Mouse (Mus musculus) embryonic fibroblast, embryonic 13.5 days (primary cell): Measurements from ENCODE around the gene Tigit. TPM values are rescaled to one million over a fixed set of nuclear protein-coding genes. Genes with fewer than 3 reads are reported as not detected.

ENCODE experiments used
- H3K27ac ChIP-seq: 2 replicates; pipeline ENCODE4 v1.5.1; 2012; ENCODE audit warnings: low read length, control low read depth, inconsistent platforms; ENCODE audit not compliant: insufficient read depth
- H3K4me1 ChIP-seq: 2 replicates; pipeline ENCODE4 v1.6.1; 2011; ENCODE audit warnings: low read length; ENCODE audit not compliant: control insufficient read depth, insufficient read depth
- H3K4me3 ChIP-seq: 2 replicates; pipeline ENCODE4 v1.5.1; 2011; ENCODE audit warnings: mild to moderate bottlenecking, control low read depth, low read length; ENCODE audit not compliant: insufficient read depth
- CTCF ChIP-seq: IDR thresholded peaks from 2 replicates; pipeline ENCODE4 v1.5.1; 2011; ENCODE audit warnings: mild to moderate bottlenecking, control low read depth, low read length, moderate library complexity, borderline replicate concordance; ENCODE audit not compliant: insufficient read depth
- POLR2A ChIP-seq: IDR thresholded peaks from 2 replicates; pipeline ENCODE4 v1.6.1; 2011; ENCODE audit warnings: low read depth, mild to moderate bottlenecking, control low read depth, low read length, moderate library complexity
- polyA plus RNA-seq: library from polyadenylated mRNA; stranded (reverse); fragments of >200 nt; gene quantifications from 2 replicates; pipeline ENCODE4 v1.2.4, GENCODE M21; 2011; ENCODE audit warnings: low read depth; ENCODE audit not compliant: missing spikeins, insufficient read length

Tigit gene
- polyA plus RNA-seq, 1 experiment: not detected

DNA sequence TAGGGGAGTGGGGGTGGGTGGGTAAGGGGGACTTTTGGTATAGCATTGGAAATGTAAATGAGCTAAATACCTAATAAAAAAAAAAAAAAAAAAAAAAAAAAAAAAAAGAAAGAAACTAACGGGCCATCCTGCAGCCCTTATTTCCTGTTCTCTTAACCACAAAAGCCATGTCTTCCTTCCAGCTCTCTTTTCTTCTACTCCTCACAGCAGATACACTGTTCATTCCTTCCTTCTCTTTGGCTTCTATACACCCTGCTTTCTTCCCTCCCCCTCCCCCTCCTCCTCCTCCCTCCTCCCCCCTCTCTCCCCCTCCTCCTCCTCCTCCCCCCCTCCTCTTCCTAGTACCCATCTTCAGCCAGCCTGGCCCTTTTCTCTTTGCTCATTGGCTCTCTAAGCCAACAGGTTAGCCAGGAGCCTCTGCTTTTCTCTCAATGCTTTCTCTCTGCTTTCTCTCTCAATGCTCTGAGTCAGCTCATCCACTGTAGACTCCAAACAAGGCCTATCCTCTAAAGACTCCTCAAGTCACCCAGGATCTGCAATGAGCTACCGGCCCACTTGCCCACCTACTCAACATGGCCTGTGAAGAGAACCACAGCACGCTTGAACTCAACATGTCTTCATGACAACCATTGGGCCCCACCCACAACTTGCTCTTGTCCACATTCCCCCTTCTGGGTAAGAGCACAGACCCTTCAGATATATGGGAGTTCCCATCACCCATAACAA, 13.4 kb downstream of the Tigit start:
- H3K27ac ChIP-seq: no peak overlapping the region
- TF ChIP-seq POLR2A (no peak), CTCF (no peak)

DNA sequence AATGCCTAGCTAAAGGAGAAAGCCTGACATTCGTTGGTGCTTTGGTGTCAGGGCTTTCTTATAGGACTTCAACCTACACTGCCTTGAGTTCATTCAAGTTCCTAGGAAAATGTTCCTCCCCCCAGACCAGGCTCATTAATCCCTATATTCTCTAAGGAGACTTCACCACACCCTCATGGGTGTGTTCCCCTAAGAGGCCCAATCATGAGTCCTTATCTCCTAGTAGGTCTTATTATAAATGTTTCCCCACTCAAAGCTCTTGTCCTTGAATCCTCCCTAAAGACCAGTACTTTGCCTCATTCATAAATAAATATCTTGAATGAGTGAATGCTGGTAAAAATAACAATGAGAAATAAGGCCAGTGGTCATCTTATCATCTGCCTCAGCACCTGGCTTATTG, 16.3 kb downstream of the Tigit start:
- H3K4me3 ChIP-seq: no peak overlapping the region
- H3K27ac ChIP-seq: no peak overlapping the region
- no peaks in the 10 kb centered on the region for H3K4me1 ChIP-seq
- TF ChIP-seq CTCF (no peak), POLR2A (no peak)

More for the DNA sequence above, 13.4 kb downstream of the Tigit start:
- H3K4me3 ChIP-seq: no peak overlapping the region
- no peaks in the 10 kb centered on the region for H3K4me1 ChIP-seq

DNA sequence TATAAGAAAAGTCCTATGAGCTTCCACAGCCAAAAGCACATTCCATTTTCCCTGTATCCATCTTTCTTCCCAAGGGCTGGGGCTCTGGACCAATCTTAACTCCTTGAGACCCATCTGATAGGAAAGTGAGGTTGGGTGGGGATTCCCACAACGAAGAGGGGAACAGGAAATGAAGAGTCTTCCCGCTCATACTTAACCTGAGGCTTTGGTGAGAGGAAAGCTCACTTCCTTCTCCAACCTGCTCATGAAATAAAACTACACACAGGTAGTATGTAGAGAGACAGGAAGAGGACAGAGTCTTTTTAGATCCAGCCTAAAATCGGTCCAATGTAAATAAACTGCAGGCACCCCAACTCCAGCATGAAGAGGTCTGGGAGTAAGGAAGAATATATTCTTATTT, 17.0 kb downstream of the Tigit start:
- no peak overlapping the region for H3K4me3 ChIP-seq
- no peak overlapping the region for H3K27ac ChIP-seq
- TF ChIP-seq CTCF: no peak
- TF ChIP-seq POLR2A: no peak
- no peaks in the 10 kb centered on the region for H3K4me1 ChIP-seq

DNA sequence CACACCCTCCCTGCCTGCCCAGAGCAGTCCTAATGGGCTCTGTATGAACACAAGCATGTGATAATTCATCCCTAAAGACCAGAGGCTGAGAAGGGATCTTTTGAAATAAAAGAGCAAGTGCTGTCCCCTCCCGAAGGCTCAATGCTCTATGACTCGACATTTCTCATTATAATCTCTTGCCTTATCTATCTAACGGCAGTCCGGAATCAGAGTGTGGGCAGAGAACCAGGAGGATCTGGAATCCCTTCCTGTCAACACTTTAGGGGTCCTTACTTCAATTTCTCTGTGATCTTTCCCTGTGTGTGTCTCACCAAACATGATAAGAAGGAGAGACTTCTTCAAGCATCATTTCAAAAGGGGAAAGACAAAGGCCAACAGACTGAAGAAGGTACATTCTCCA, 18.1 kb downstream of the Tigit start:
- TF ChIP-seq CTCF: no peak
- TF ChIP-seq POLR2A: no peak
- Histone ChIP-seq H3K4me3 (no peak overlapping the region), H3K4me1 (no peaks in the 10 kb centered on the region), H3K27ac (no peak overlapping the region)

DNA sequence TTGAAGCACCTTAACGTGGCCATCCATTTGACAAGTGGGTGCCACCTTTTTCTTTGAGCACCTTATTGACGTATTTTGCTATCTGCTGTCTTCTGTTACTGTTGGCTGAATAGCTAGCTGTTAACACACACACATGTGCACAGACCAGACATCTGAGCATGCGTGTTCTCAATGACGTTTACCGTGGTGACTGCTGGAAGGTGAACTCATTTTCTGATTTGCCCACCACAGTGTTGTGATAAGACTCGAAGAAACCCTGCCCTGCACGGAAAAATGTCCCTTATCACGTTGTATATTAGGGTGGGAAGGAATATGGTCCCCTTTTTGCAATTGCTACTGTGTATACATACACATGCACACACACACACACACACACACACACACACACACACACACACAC, 22.7 kb downstream of the Tigit start:
- TF ChIP-seq POLR2A (no peak), CTCF (no peak)
- H3K4me3 ChIP-seq: no peak overlapping the region

DNA sequence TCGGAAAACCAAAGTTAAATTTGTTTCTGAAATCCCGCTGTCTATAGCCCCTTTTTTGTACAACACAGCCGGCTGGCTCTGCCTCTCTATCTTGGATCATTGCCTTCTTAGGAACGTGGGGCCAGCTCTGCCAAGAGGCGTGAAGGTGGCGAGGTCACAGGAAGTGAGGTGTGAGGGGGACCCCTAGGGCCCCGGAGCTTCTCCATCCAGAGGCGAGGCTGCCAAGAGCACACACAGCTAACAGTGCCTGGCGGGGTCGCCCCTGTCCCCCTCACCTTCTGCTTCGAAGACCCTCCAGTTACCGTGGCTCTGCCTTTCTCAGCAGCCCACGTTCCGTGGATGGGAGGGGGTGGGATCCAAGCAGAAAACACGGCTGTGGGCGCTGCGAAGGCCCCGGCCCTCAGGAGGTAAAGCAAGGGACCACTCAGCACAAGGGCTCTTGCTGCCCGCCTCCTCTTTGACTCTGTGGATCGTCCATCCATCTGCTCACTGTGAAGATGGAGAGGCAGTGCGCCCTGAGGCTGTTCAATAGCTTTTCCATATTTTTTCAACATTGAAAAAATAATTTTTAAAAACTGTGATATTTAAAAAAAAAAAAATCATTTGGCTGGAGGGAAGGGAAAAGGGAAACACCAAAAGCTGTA, 25.4 kb downstream of the Tigit start:
- Histone ChIP-seq H3K27ac (no peak overlapping the region), H3K4me3 (no peak overlapping the region), H3K4me1 (no peaks in the 10 kb centered on the region)
- TF ChIP-seq POLR2A (no peak), CTCF (no peak)

More for the DNA sequence above, 22.7 kb downstream of the Tigit start:
- Histone ChIP-seq H3K4me1 (no peaks in the 10 kb centered on the region), H3K27ac (no peak overlapping the region)

DNA sequence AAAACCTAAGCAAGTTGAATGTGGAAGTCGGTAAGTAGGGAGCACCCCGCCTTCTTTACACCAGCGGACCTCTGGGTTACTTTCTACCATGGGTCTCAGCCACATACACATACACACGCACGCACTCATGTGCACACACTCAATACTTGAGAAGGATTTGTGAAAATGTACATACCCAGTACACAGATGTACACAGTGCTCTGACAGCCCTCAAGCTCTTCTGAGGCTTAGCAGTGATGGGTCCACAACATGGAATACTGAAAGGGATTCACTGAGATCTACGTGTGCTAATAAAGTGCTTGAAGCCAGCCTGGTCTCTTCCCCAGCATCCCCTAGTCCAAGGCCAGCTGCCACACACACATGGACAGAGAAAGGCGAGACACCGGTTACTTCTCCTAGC, 26.7 kb downstream of the Tigit start:
- Histone ChIP-seq H3K27ac (no peak overlapping the region), H3K4me3 (no peak overlapping the region), H3K4me1 (no peaks in the 10 kb centered on the region)
- no peak for TF ChIP-seq CTCF

DNA sequence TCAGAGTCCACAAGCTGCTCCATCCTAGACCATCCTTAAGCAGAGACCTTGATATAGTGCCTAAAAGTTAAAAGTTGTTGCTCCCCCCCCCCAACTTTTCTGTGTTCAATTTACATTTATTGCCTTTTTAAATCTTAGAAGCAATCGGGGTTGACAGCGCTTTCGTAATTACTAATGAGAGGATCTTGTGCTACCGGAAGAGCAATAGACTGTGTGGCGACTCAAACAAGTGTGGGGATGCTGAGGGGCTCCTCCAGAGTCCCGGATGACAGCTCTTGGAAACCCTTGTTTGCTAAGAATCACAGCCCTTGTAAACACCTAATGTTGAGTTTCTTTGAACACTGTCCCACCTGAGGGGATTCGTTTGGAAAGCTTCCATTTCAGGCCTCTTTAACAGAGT, 29.9 kb downstream of the Tigit start:
- H3K27ac ChIP-seq: no peak overlapping the region
- H3K4me3 ChIP-seq: no peak overlapping the region
- no peak for TF ChIP-seq POLR2A
- TF ChIP-seq CTCF: no peak
- H3K4me1 ChIP-seq: no peaks in the 10 kb centered on the region

DNA sequence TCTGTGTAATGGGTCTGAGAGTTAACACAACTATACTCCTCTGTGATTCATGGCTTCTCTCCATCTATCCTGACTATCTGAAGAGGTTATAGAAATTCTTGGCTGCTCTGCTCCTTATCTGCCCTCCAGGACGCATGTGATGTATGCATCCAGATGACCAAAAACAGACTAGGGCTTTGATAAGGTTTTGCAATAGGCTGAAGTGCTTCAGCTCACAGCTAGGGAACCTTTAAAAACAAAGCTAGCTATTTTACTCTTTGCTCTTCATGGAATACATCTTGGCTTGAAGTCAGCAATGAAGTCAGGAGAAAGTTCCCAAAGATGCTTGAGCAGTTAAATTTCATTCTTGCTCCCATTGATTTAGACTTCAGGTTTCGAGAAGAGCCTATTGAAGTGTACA, 32.2 kb downstream of the Tigit start:
- no peak for TF ChIP-seq CTCF
- no peak for TF ChIP-seq POLR2A

DNA sequence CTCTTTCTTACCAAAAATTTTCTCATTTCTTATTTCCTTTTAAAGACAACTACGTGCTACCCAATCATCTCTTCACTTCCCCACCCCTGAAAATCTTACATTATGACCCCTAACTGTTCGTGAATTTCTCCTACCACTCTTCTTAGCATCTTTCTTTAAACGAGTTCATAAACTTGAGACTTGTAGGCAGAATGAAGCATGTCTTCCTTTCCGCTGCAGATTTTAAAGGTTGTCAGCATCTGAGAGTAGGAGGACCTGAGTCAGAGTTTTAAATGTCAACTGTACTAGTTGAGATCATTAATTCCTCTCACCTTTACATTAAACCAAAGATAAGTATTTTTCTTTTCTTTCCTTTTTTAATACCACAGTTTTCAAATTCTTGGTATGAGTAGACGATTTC, 35.3 kb downstream of the Tigit start:
- no peaks in the 10 kb centered on the region for H3K4me1 ChIP-seq
- no peak for TF ChIP-seq POLR2A
- no peak overlapping the region for H3K4me3 ChIP-seq
- H3K27ac ChIP-seq: no peak overlapping the region

More for the DNA sequence above, 32.2 kb downstream of the Tigit start:
- Histone ChIP-seq H3K4me1 (no peaks in the 10 kb centered on the region), H3K27ac (no peak overlapping the region), H3K4me3 (no peak overlapping the region)

DNA sequence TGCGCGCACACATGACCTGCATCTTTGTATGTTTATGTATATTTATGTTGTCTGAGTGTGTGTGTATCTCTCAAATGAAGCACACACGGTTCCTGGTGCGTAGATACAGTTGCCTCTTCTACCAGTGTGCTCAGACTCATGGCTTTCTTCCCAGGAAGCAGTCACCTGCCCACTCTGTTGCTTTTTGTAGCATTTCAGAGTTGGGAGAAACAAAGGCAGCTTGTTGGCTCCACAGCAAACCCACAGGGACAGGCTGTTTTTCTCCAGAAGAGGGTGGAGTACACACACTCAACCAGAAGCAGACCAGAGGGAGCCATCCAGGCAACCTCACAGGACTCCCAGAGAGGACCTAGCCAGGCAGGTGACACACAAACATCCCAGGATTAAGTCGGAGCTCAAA, 38.0 kb downstream of the Tigit start:
- no peaks in the 10 kb centered on the region for H3K4me1 ChIP-seq
- no peak overlapping the region for H3K4me3 ChIP-seq
- TF ChIP-seq CTCF (no peak), POLR2A (no peak)
- no peak overlapping the region for H3K27ac ChIP-seq
